Mouse (Mus musculus): ENCODE results near the gene Kntc1.

Kntc1 gene

GRCm38 (mm10) chr5:123869615-123870014, 120.1 kb downstream of the Kntc1 start:
- DNase-seq (ENCODE audit: low spot score), result no peak

Data from MN1 (cell line).